Mouse (Mus musculus) macrophage (primary cell): Measurements from ENCODE around the gene Ptpre. TPM values are rescaled to one million over a fixed set of nuclear protein-coding genes. Genes with fewer than 3 reads are reported as not detected.

ENCODE experiments used
- H3K27ac ChIP-seq: fragments of 350-480 bp; formaldehyde crosslinking; 2 replicates; pipeline ENCODE4 v1.9.0; 2021
- H3K36me3 ChIP-seq: fragments of 350-480 bp; formaldehyde crosslinking; 2 replicates; pipeline ENCODE4 v1.9.0; 2021; ENCODE audit errors: inconsistent target
- H3K4me3 ChIP-seq: fragments of 350-480 bp; formaldehyde crosslinking; 2 replicates; pipeline ENCODE4 v1.9.0; 2021; ENCODE audit errors: inconsistent target
- H3K79me2 ChIP-seq: fragments of 350-480 bp; formaldehyde crosslinking; 2 replicates; pipeline ENCODE4 v1.9.0; 2021; ENCODE audit errors: inconsistent target
- WGBS: methylation state at CpG from one replicate; pipeline ENCODE4 v1.1.7; 2026; ENCODE audit warnings: inconsistent platforms; ENCODE audit not compliant: missing documents; 5-methylcytosine and 5-hydroxymethylcytosine counted together
- polyA plus RNA-seq: library from polyadenylated mRNA; stranded (reverse); fragments of 250-400 nt; gene quantifications from 3 replicates; pipeline ENCODE4 v1.2.4, GENCODE M21; 2018; ENCODE audit warnings: inconsistent platforms

The Ptpre gene
- polyA plus RNA-seq, 1 experiment from 2014 or later = 35.9 TPM

- 88% methylated on average over 6 of the region's 6 CpGs for WGBS
- H3K36me3 ChIP-seq = no peaks in the 10 kb centered on the region
- no peaks in the 10 kb centered on the region for H3K79me2 ChIP-seq
- H3K27ac ChIP-seq = no peak overlapping the region
- no peak overlapping the region for H3K4me3 ChIP-seq
Measured at GRCm38 (mm10) chr7:135723672-135724341, 186.5 kb downstream of the Ptpre start.

GRCm38 (mm10) chr7:135726707-135727106, 189.4 kb downstream of the Ptpre start:
- H3K4me3 ChIP-seq = no peak overlapping the region
- no peaks in the 10 kb centered on the region for H3K36me3 ChIP-seq
- H3K27ac ChIP-seq = no peak overlapping the region
- no peaks in the 10 kb centered on the region for H3K79me2 ChIP-seq
- WGBS = 71% methylated on average over 1 of the region's 1 CpGs

- H3K36me3 ChIP-seq = no peaks in the 10 kb centered on the region
Measured at GRCm38 (mm10) chr7:135728038-135728437, 190.8 kb downstream of the Ptpre start.

GRCm38 (mm10) chr7:135734379-135734778, 197.1 kb downstream of the Ptpre start:
- no peaks in the 10 kb centered on the region for H3K79me2 ChIP-seq
- H3K36me3 ChIP-seq = no peaks in the 10 kb centered on the region
- no peak overlapping the region for H3K4me3 ChIP-seq
- WGBS = 98% methylated on average over 5 of the region's 5 CpGs
- no peak overlapping the region for H3K27ac ChIP-seq

More at GRCm38 (mm10) chr7:135728038-135728437, 190.8 kb downstream of the Ptpre start:
- WGBS = 91% methylated on average over 11 of the region's 12 CpGs
- Histone ChIP-seq H3K79me2 (no peaks in the 10 kb centered on the region), H3K4me3 (no peak overlapping the region), H3K27ac (no peak overlapping the region)

- H3K36me3 ChIP-seq = no peaks in the 10 kb centered on the region
- WGBS = 81% methylated on average over 9 of the region's 9 CpGs
- H3K27ac ChIP-seq = no peak overlapping the region
- H3K4me3 ChIP-seq = no peak overlapping the region
- H3K79me2 ChIP-seq = no peaks in the 10 kb centered on the region
Measured at GRCm38 (mm10) chr7:135734911-135735646, 197.8 kb downstream of the Ptpre start.

Other genes with a start within 250 kb of the Ptpre start
- not detected in 3 replicates for gene Foxi2, start 127.2 kb upstream of the Ptpre start, polyA plus RNA-seq
- gene Clrn3, start 8.8 kb upstream of the Ptpre start, polyA plus RNA-seq = not detected in 3 replicates
- gene Mki67, start 178.9 kb downstream of the Ptpre start, polyA plus RNA-seq = 4.2 to 24.2 TPM (median 17.5 TPM) in 3 replicates